Mouse (Mus musculus): ENCODE results near the gene Patl2. TPM values are rescaled to one million over a fixed set of nuclear protein-coding genes. Genes with fewer than 3 reads are reported as not detected.
A peak's percentile ranks its signal among the peaks of the same experiment; 100 is the strongest.
"Not testable (repeated sequence)": the region's sequence is repeated elsewhere in the genome, so short reads cannot be mapped to it uniquely, and the experiment has no call there.

Gene Patl2
- total RNA-seq (2021), result not detected

DNA sequence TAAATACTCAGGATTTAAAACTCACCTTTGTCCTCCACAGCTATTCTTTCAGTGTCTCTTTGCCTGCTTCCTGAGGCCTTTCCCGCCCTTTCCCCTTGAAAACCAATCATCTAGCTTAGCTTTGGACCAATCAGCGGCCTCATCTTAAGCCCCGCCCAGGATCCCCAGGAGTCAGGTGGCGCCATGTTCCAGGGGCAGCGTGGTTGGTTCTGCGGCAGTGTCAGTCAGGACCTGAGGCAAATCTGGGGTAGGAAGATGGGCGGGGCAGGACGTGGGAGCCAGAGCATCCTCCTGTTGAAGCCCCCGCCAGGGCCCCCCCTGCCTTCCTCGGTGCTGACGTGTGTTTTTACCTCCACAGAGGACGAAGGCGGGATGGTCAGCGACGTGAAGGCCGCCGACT lies at the start of gene Patl2, which contains the start of gene Terb2:
Patl2 (minus strand) TSS at position 84 of the 400 bp plus-strand sequence.
Terb2 (plus strand) TSS at position 167 of the 400 bp plus-strand sequence.
- no peak for DNase-seq (ENCODE audit: extremely low spot score in 1 of 2, low spot score in 1 of 2)

DNA sequence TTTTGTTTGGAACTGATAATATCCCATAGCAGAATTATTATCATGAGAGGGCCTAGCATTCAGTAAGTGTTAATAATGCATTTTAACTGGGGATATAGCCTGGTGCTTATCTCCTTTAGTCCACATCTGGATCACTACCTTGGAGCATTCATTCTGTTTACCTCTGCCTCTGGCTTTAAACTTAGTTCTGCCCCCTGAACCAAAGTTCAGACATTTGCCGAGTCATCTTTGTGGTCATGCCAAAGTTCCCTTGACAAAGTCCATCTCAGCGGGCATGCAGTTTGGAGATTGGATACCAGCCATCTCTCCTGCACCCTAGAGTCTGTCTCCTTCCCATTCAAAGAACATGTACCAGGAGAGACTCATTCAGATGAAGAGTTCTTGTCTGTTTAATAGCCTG lies 49.4 kb upstream of the Patl2 start:
- DNase-seq (ENCODE audit: extremely low spot score in 1 of 2, low spot score in 1 of 2), result no peak

DNA sequence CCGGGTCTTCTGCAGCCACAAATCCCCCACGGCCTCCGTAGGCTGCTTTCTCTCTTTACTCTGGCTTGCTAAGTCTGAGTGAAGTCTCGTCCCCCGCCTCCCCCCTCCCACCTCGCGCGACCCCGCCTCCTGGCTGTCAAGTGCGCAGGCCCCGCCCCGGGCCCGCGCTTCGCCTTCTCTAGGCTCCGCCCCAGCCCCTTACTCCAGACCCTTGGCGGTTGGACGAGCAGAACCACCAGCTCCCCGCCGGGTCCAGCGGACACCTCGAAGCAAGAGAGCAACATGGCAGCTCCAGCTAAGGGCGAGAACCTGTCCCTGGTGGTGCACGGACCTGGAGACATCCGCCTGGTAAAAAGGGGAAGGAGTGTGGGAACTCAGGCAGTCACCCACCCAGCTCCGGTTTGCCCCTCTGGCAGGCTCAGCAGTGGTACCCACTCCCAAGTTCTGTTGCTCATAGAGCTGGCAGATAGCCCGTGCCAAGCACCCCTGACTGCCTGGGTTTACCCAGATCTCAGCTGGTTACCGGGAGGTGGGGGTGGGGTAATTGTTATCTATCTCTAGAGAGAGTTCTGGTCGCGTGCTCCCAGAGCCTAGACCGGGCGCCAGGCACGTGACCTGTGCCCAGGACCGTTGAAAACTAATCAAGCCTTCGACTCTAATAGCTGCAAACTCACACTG lies 48.8 kb upstream of the Patl2 start, which contains the start of gene Sord:
Sord (plus strand) TSS at position 139 of the 678 bp plus-strand sequence.
- peak; percentile 65 to 67 for DNase-seq (ENCODE audit: extremely low spot score in 1 of 2, low spot score in 1 of 2)

DNA sequence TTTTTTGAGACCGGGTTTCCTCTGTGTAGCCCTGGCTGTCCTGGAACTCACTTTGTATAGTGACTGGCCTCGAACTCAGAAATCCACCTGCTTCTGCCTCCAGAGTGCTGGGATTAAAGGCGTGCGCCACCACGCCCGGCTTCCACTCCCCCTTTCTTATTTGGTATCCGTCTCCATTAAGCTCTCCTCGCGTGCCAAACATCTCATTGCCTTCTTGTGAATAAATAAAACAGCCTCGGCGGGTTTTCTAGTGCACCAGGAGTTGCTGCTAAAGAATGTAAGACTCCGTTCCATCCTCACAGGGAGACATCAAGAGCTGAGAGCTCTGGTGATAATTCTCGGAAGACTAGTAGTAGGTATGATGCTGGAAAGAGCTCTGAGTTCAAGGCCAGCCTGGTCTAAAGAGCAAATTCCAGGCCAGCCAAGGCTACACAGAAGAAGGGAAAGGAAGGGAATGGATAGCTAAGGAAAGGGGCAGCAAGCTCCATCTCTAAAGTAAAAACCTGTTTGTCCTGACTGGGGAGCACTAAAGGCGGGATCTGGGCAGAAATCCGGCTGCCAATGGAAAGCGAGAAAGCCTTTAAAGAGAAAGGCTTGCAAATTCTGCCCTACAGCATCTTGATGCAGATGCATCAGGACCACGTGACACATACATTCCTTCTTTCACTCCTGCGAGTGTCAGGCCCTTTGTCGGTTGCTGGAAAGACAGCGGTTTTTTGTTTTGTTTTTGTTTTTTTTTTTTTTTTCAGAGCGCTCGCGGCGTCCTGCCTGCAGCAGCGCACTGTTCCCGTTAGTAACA lies 48.0 kb upstream of the Patl2 start:
- peak; percentile 9 to 10 for DNase-seq (ENCODE audit: extremely low spot score in 1 of 2, low spot score in 1 of 2)

DNA sequence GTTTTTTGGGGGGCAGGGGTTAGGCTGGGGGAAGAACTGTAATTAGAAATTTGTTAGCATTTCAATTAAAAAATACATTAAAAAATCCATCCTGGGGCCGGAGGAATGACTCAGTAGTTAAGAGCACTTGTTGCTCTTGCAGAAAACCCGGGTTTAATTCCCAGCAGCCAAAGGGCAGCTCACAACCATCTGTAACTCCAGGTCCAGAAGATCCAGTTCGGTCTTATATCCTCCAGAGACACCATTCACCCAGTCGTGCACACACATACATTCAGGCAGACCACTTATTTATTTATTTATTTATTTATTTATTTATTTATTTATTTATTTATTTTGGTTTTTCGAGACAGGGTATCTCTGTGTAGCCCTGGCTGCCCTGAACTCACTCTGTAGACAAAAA lies 47.4 kb upstream of the Patl2 start:
- no peak for DNase-seq (ENCODE audit: extremely low spot score in 1 of 2, low spot score in 1 of 2)

DNA sequence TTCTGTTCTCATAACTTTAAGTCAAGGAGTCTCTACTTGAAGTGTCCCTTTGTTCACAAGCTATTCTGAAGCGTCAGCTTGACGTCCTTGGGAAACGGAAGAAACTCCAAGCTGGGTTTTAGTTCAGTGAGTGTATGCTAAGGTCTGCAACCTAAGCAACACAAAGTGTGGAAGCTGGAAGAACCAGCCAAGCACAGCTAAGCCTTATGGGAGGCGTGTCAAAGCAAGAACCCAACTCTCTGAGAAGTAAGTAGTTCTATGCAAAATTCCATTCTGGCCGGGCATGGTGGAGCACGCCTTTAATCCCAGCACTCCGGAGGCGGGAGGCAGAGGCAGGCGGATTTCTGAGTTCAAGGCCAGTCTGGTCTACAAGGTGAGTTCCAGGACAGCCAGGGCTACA lies 45.6 kb upstream of the Patl2 start:
- no peak for DNase-seq (ENCODE audit: extremely low spot score in 1 of 2, low spot score in 1 of 2)

DNA sequence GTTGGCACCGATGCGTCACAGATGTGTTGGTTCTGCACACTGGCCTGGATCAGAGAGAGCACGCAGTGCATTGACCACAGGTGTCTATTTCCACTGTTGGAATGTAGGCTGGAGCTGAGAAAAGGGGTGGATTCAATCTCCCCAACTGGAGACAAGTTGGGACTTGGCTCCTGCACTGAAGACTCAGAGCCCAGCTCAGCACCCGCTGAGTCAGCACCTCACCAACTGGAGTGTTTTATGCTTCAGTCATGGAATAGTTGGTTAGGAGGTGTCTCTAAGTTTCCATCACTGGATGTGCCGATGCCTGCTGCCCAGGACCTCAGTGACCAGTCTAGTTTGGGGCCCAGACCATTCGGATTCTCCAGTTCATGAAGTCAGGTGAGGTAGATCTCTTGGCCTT lies 44.4 kb upstream of the Patl2 start:
- DNase-seq (ENCODE audit: extremely low spot score in 1 of 2, low spot score in 1 of 2), result no peak

DNA sequence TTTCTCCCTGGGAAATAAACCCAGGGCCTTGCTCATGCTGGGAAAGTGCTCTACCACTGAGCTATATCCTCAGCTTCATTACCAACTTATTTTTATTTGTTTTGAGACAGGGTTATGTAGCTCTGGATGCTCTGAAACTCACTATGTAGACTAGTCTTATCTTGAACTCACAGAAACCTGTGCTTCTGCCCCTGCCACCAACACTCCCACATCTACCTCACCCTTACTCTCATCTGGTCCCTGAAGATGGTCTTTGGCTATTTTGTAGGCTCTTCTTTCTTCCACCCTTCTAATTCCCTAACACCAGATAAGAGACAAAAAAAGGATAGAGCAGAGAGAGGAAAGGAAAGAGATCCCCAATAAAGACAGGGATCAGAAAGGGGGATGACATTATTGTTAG lies 37.7 kb upstream of the Patl2 start:
- no peak for DNase-seq (ENCODE audit: extremely low spot score in 1 of 2, low spot score in 1 of 2)

DNA sequence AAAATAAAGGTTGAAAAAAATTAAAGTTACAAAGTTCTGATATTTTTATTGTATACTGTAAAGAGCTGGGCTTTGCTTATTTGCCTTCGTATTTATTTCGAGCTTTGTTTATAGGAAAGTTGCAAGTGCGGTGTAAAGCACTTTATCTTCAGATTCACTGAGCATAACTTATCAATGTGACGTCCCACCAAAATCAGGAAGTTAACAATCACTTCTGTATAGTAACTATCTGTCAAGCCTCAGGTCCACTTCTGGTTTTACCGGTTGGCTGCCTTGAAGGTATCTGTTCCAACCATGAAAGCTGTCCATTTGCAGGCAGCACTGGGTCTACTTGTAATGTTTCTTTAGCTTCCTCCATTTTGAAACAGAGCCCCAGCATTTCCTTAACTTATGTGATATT lies 36.3 kb upstream of the Patl2 start:
- DNase-seq (ENCODE audit: extremely low spot score in 1 of 2, low spot score in 1 of 2), result no peak

DNA sequence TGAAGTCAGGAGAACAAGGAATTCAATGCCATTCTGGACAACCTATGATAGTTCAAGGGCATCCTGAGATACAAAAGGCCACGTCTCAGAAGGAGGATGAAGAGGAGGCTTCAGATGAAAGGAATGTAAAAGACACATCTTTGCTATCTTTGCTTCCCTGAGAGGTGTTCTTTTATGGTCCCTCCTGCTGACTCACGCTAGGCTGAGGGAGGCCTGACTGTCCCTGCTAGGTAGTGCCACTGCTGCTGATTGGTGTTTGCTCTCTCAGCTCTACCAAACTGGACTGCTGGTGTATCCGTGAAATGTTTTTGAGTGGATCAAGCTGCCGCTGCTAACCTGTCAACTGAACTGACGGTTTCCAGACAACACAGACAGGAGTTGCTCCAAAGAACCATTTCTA lies 35.8 kb upstream of the Patl2 start:
- DNase-seq (ENCODE audit: extremely low spot score in 1 of 2, low spot score in 1 of 2), result no peak

DNA sequence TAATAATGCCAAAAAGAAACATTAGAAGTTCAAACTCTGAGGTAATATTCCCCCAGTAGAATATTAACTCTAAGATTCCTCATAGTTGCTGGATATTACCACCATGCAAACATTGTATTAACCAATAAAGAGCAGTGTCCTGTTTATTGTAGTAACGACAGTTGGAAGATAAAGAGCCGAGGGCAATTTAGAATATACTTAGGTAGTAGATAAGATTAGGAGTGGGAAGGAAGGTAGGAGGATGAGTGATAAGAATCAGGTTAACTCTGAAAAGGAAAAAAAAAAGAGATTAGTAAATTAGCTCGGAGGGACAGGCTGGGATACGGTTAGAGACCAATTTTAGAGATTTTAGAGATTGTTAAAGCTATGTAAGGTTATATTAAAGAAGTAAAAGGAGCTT lies 35.4 kb upstream of the Patl2 start:
- no peak for DNase-seq (ENCODE audit: extremely low spot score in 1 of 2, low spot score in 1 of 2)

DNA sequence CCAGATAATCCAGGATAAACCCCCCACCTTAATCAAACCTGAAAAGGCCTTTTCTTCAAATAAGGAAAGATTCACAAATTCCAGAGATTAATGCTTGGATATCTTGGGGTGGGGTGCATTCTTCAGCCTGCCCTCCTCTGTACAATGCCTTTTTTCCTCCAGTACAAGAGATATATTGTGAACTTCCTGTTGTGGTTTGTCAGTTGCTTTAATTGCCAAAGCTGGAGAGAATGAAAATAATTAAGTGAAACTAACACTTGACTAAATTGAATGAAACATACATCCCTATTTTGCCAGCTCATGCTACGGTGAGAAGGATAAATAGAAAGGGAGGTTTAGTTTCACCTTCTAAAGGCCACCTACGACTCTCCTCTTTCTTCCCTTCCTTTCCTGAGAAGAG lies 32.2 kb upstream of the Patl2 start:
- no peak for DNase-seq (ENCODE audit: extremely low spot score in 1 of 2, low spot score in 1 of 2)

DNA sequence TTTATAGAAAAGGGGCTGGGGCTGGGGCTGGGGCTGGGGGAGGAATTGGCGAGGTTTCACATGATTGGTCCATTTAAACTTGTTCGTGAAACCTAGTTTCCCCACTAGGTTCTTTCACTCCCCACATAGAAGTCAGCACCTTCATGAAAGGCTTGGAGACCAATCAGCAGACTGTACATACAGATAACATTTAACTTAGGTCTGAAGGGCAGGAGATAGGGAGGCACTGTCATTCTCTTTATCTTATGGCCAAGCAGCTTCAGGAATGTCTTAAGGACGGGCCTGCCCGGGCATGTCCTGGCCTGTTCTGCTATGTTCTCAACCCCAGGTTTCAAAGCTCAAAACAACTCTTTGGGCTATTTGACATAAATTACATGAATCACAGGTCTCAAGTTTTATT lies 31.1 kb upstream of the Patl2 start:
- DNase-seq (ENCODE audit: extremely low spot score in 1 of 2, low spot score in 1 of 2), result not testable (repeated sequence)

DNA sequence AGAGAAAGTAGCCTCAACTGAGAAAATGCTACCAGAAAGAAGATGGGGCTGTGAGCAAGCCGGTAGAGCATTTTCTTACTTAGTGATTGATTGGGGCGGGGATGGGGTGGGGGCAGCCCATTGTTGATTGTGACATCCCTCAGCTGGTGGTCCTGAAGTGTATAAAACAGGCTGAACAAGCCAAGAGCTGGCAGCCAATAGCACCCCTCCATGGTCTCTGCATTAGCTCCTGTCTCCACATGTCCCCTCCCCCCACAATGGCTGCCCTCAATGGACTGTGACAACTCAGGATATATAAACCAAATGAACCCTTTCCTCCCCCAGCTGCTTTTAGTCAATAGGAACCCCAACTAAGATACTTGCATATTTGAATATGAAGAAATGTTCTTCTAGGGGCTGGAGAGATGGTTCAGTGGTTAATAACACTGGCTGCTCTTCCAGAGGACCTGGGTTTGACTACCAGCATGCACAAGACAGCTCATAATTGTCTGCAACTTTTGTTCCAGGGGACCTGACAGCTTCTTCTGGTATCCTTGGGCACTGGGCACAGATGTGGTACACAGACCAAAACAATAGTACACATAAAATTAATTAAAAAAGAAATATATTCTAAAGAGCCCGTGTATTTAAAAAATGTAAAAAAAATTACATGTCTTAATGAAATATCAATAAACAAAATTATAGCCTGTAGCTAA lies 24.7 kb upstream of the Patl2 start:
- DNase-seq (ENCODE audit: extremely low spot score in 1 of 2, low spot score in 1 of 2), result no peak

DNA sequence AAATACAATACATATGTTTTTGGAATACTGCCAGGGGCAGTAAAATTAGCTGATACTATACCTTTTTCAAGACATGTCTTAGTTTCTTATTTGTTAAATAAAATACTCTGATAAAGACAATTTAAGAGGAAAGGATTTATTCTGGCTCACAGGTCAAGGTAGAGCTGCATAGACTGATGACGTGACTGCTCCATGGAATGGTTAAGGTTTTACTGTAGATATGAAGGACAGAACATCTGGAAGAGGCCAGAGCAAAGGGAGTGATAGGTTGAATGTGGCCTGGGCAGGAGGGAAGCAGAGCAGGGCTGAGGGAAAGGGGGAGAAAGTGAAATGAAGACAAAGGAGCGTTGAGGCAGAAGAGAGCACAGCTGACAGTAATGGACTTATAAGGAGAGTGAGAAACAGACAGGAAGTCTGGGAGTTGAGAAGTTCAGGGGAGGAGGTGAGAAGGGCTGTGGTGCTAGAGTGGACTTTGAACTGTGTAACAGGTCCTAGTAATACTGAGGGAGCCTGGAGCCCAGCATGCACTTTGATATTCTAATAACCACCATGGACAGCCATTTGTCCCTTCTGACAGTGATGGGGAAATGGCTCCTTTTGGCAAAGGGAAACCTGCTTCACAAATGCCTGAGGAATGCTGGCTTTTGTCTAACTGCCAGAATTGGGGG lies 20.6 kb upstream of the Patl2 start:
- DNase-seq (ENCODE audit: extremely low spot score in 1 of 2, low spot score in 1 of 2), result no peak

DNA sequence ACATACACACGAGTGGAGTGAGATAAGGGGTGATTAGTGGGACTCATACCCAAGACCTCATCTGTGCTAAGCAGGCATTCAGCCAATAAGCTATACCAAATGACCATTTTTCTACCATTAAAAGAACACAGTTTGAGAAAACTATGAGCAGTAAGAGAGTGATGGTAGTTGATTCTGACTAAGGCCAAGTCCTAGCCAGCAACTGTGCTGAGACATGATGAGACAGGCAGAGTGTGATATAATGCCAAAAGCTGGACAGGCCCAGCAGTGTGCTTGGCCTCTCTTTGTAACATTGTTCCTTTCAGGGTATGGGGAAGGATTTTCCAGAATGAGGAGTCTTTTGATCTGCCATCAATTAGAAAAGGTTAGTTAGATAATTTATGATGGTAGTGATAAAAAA lies 15.5 kb upstream of the Patl2 start:
- DNase-seq (ENCODE audit: extremely low spot score in 1 of 2, low spot score in 1 of 2), result no peak

DNA sequence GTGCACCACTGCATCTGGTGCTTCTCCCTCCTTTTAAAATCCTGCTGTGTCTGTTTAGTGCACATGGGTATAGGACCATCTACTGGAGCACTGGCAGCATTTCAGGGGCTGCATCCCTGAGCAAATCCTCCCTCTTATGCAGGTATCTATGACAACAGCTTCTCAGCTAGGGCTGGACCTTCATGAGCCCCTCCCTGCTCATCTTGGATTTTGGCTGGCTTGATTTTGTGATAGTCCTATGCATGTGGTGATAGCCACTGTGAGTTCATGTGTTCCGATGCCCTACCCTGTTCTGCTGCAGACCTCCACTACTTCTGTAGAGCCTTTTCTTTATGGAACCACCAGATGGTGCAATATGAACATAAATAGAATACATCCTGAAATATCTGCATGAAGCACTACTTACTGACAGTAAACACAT lies 8.5 kb upstream of the Patl2 start:
- DNase-seq (ENCODE audit: extremely low spot score in 1 of 2, low spot score in 1 of 2), result peak in 1 of 2 experiments; percentile 6

DNA sequence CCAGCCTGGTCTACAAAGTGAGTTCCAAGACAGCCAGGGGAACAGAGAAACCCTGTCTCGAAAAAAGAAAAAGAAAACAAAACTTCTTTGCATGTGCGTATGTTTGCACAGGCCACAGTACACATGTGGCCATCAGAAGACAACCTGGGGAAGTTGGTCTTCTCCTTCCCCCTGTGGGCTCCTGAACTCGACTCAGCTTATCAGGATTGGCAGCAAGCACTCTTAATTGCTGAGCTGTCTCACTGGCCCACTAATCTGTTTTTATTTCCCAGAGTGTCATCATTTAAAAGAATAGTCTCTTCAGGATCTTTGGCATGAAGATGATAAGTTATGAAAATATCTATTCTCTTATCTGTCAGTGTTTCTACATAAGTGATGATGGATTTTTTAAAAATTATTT lies 5.9 kb upstream of the Patl2 start:
- no peak for DNase-seq (ENCODE audit: extremely low spot score in 1 of 2, low spot score in 1 of 2)

DNA sequence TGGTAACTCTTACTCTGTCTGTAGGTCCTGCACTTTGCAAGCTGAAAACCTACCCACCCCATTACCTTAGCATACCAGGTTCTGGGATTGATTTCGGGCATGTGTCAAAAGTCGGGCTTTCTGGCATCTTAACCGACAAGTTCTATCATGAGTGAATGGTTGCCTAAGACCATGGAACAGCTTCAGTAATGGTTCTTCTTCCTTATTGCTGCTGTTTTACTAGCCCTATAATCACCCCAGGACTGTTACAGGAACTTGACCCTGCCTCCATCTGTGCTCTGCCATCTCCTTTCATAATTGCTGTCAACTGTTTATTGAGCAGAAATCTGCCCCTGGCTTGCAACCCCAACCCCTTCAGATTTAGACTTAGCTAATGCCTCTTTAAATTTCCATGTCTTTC lies 762 bp upstream of the Patl2 start:
- no peak for DNase-seq (ENCODE audit: extremely low spot score in 1 of 2, low spot score in 1 of 2)

DNA sequence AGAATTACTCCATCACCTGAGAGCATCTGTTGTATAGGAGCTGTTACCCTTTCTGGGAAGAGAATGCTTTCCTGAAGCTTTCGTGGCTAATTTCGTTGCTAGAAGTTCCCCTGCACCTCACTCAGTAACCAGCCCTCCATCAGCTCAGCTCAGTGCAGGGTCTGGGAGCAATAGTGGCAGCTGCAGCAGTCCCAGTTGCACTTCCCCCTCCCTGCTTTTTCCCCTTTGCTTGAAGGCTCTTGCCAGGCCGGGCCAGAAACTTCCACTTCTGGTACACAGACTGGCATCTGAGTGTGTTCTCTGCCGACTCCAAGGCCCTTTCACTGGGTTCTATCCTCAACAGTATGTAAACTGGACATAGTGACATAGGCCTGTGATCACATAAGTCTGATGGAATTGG lies 903 bp downstream of the Patl2 start:
- no peak for DNase-seq (ENCODE audit: extremely low spot score in 1 of 2, low spot score in 1 of 2)

Data from layer of hippocampus, postnatal 25 days (tissue).